Mouse (Mus musculus) CH12.LX (cell line): ENCODE results near the gene Tmem129. TPM values are rescaled to one million over a fixed set of nuclear protein-coding genes. Genes with fewer than 3 reads are reported as not detected.
A peak's percentile ranks its signal among the peaks of the same experiment; 100 is the strongest.

ENCODE experiments used
- DNase-seq: peaks from one replicate; pipeline ENCODE4 v3.0.0-alpha.2; 2013; ENCODE audit errors: extremely low read depth
- H3K27ac ChIP-seq: 2 replicates; pipeline ENCODE4 v1.5.1; 2012; ENCODE audit warnings: low read depth, mild to moderate bottlenecking, control low read depth, moderate library complexity; ENCODE audit not compliant: insufficient read depth
- H3K27me3 ChIP-seq: replicated peaks from 2 replicates; pipeline ENCODE3; 2012; ENCODE audit warnings: inconsistent platforms
- H3K36me3 ChIP-seq, 2 experiments: replicated peaks in 1 of 2; 2 replicates each; pipeline versions ENCODE3 to v1.6.1; 2012; ENCODE audit warnings: inconsistent platforms in 1 of 2, low read length in 1 of 2, mild to moderate bottlenecking in 1 of 2, mixed read lengths in 1 of 2, moderate library complexity in 1 of 2; ENCODE audit not compliant: control insufficient read depth in 1 of 2, insufficient read depth in 1 of 2
- H3K4me1 ChIP-seq, 2 experiments: 2 replicates each; pipeline ENCODE4 v1.6.1; 2012; ENCODE audit warnings: inconsistent platforms in 1 of 2, moderate library complexity in 1 of 2; ENCODE audit not compliant: insufficient read depth in 2 of 2, control insufficient read depth in 1 of 2
- H3K4me2 ChIP-seq: 2 replicates; pipeline ENCODE4 v1.6.1; 2012; ENCODE audit warnings: low read depth, mild to moderate bottlenecking, control low read depth; ENCODE audit not compliant: poor library complexity, insufficient read depth, severe bottlenecking
- H3K4me3 ChIP-seq, 3 experiments: fragments of 150-350 bp in 1 of 3; sonication (generic) in 1 of 3; replicated peaks in 1 of 3; 2 replicates each; pipeline versions ENCODE3 to v1.5.1; 2011 to 2012; ENCODE audit warnings: low read depth in 2 of 3, low read length in 2 of 3, mild to moderate bottlenecking in 2 of 3, moderate library complexity in 2 of 3, control low read depth in 1 of 3, improper control_type of control experiment in 1 of 3, inconsistent platforms in 1 of 3, mixed read lengths in 1 of 3; ENCODE audit not compliant: poor library complexity in 1 of 3
- H3K79me2 ChIP-seq: replicated peaks from 2 replicates; pipeline ENCODE4 v1.6.1; 2012; ENCODE audit warnings: mild to moderate bottlenecking, moderate library complexity; ENCODE audit not compliant: control insufficient read depth, poor library complexity, insufficient read depth, severe bottlenecking; ENCODE audit errors: extremely low read depth
- H3K9ac ChIP-seq: 2 replicates; pipeline ENCODE4 v1.6.1; 2012; ENCODE audit warnings: low read depth, mild to moderate bottlenecking, control low read depth, moderate library complexity; ENCODE audit not compliant: insufficient read depth
- H3K9me3 ChIP-seq: replicated peaks from 2 replicates; pipeline ENCODE3; 2012; ENCODE audit warnings: low read length, inconsistent platforms, mixed read lengths
- CHD1 ChIP-seq: IDR thresholded peaks from 2 replicates; pipeline ENCODE4 v1.6.1; 2012; ENCODE audit warnings: low read depth, low read length, improper control_type of control experiment, inconsistent platforms
- CHD2 ChIP-seq: IDR thresholded peaks from 2 replicates; pipeline ENCODE4 v1.6.1; 2011; ENCODE audit warnings: low read length, improper control_type of control experiment
- HCFC1 ChIP-seq: IDR thresholded peaks from 2 replicates; pipeline ENCODE4 v1.6.1; 2012; ENCODE audit warnings: low read depth, mild to moderate bottlenecking, inconsistent platforms, low read length, improper control_type of control experiment
- IRF4 ChIP-seq: IDR thresholded peaks from 2 replicates; pipeline ENCODE4 v1.6.1; 2014; ENCODE audit warnings: low read depth, mild to moderate bottlenecking, inconsistent platforms, low read length, improper control_type of control experiment
- KAT2A ChIP-seq: IDR thresholded peaks from 2 replicates; pipeline ENCODE4 v1.6.1; 2012; ENCODE audit warnings: low read length, improper control_type of control experiment, inconsistent platforms; ENCODE audit not compliant: insufficient replicate concordance
- MEF2A ChIP-seq: IDR thresholded peaks from 2 replicates; pipeline ENCODE4 v1.6.1; 2014; ENCODE audit warnings: low read depth, mild to moderate bottlenecking, inconsistent platforms, low read length, improper control_type of control experiment, borderline replicate concordance
- MXI1 ChIP-seq: IDR thresholded peaks from 2 replicates; pipeline ENCODE4 v1.6.1; 2011; ENCODE audit warnings: mild to moderate bottlenecking, low read depth, low read length, improper control_type of control experiment
- MYC ChIP-seq: IDR thresholded peaks from 2 replicates; pipeline ENCODE4 v1.6.1; 2011; ENCODE audit warnings: low read depth, mild to moderate bottlenecking, improper control_type of control experiment, low read length
- NELFE ChIP-seq: IDR thresholded peaks from 2 replicates; pipeline ENCODE4 v1.6.1; 2011; ENCODE audit warnings: low read depth, low read length, improper control_type of control experiment
- POLR2AphosphoS2 ChIP-seq: IDR thresholded peaks from 2 replicates; pipeline ENCODE4 v1.6.1; 2011; ENCODE audit warnings: low read depth, low read length, improper control_type of control experiment
- RCOR1 ChIP-seq: conservative IDR thresholded peaks from 2 replicates; pipeline ENCODE4 v1.6.1; 2012; ENCODE audit warnings: low read depth, mild to moderate bottlenecking, inconsistent platforms, low read length, improper control_type of control experiment
- SIN3A ChIP-seq: IDR thresholded peaks from 2 replicates; pipeline ENCODE4 v1.6.1; 2012; ENCODE audit warnings: low read length, improper control_type of control experiment, inconsistent platforms
- SMC3 ChIP-seq: IDR thresholded peaks from 2 replicates; pipeline ENCODE4 v1.6.1; 2011; ENCODE audit warnings: low read depth, low read length, improper control_type of control experiment
- TCF12 ChIP-seq: IDR thresholded peaks from 2 replicates; pipeline ENCODE4 v1.6.1; 2014; ENCODE audit warnings: low read depth, mild to moderate bottlenecking, inconsistent platforms, low read length, improper control_type of control experiment
- USF1 ChIP-seq: IDR thresholded peaks from 2 replicates; pipeline ENCODE4 v1.6.1; 2014; ENCODE audit warnings: low read depth, mild to moderate bottlenecking, inconsistent platforms, low read length, improper control_type of control experiment
- USF2 ChIP-seq: conservative IDR thresholded peaks from 2 replicates; pipeline ENCODE4 v1.6.1; 2011; ENCODE audit warnings: low read depth, low read length, improper control_type of control experiment
- ZC3H11A ChIP-seq: IDR thresholded peaks from 2 replicates; pipeline ENCODE4 v1.6.1; 2012; ENCODE audit warnings: low read depth, mild to moderate bottlenecking, inconsistent platforms, low read length, improper control_type of control experiment
- ZKSCAN1 ChIP-seq: IDR thresholded peaks from 2 replicates; pipeline ENCODE4 v1.6.1; 2012; ENCODE audit warnings: low read depth, inconsistent platforms, low read length, improper control_type of control experiment, borderline replicate concordance
- ZNF384 ChIP-seq: IDR thresholded peaks from 2 replicates; pipeline ENCODE4 v1.6.1; 2012; ENCODE audit warnings: low read depth, low read length, improper control_type of control experiment, inconsistent platforms
- dilution Hi-C: fragments of 300-500 bp; cut with MboI; formaldehyde crosslinking; loops from 2 replicates; pipeline ENCODE4 v1.14.3; 2020; ENCODE audit warnings: low sequenced_read_pairs; ENCODE audit not compliant: extremely low pct_unique_long_range_greater_than_20kb, extremely low pct_ligation_motif_present
- in situ Hi-C: fragments of 300-500 bp; cut with MboI; formaldehyde crosslinking; loops from 3 replicates; pipeline ENCODE4 v1.14.3; 2019; ENCODE audit warnings: low sequenced_read_pairs, low pct_ligation_motif_present, low pct_unique_long_range_greater_than_20kb, mixed read lengths
- polyA plus RNA-seq: library from polyadenylated mRNA; unstranded; fragments of >175 nt; gene quantifications from 2 replicates; pipeline ENCODE4 v1.2.1, GENCODE M21; 2012; ENCODE audit warnings: low read depth; ENCODE audit not compliant: insufficient read length
- total RNA-seq, 2 experiments: library from RNA; depleted of rRNA; stranded (reverse); fragments of 300-350 nt in 1 of 2; fragments of >200 nt in 1 of 2; gene quantifications; 2 replicates each; pipeline ENCODE4 v1.2.3; 2012 to 2014

Gene Tmem129
- total and polyA plus RNA-seq, 3 experiments: 10.8 to 15.2 (median 12.7) TPM

DNA sequence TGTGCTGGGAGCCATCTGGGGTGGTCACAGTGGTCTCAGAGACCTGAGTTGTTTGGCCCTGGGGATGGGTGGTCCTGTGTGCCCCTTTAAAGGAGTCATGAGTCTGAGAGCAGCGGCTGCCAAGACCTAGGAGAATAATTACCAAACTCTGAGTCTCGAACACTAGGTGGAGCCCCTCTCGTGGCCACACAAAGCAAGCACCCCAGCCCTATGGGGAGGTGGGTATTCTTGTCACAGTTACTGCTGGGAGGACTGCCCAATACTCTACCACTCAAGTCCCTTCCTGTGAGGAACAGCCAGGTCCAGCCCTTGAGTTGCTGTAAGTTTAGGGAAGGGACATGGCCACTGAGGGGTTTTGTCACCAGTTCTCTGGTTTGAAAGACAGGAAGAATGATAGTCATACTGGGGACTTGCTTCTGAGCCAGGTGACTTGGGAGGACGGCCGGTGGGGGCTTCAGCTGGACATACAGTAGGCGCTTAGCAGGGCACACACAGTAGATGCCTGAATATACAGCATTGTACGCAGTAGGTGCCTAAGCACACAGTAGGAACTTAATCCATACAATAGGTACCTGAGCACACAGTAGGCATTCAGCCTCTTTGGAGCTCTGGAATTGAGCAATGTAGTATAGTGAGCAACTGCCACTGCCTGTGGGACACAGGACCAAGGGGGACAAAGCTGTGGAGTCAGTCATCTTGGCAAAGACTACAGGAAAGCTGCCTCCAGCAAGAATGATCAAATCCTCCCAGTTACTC, 25.9 kb upstream of the Tmem129 start (continued):
- no peak for TF ChIP-seq CHD2
- no peak for TF ChIP-seq CHD1

GRCm38 (mm10) chr5:33682963-33683362, 24.7 kb upstream of the Tmem129 start:
- dilution Hi-C loops (no loop called here), in situ Hi-C loops (loop anchor here (5.0 kb wide), 1 partner anchor 59 kb away; no protein-coding TSS in a partner anchor)
- TF ChIP-seq TCF12: no peak
- no peak for TF ChIP-seq CHD2
- TF ChIP-seq SMC3: no peak
- no peak for TF ChIP-seq IRF4
- TF ChIP-seq HCFC1: no peak
- no peak for TF ChIP-seq USF2
- no peak for TF ChIP-seq SIN3A
- Histone ChIP-seq H3K9me3 (peaks cover 3% of the 10 kb centered on the region), H3K36me3 (no peaks in the 10 kb centered on the region), H3K79me2 (no peaks in the 10 kb centered on the region), H3K4me2 (no peak overlapping the region), H3K4me3 (no peak overlapping the region), H3K27me3 (peaks cover 25% of the 10 kb centered on the region), H3K27ac (no peak overlapping the region), H3K4me1 (peaks cover 0 to 33% of the 10 kb centered on the region in 2 experiments; a peak in 2 of 4 replicates), H3K9ac (no peak overlapping the region)
- peak; percentile 38 for DNase-seq

DNA sequence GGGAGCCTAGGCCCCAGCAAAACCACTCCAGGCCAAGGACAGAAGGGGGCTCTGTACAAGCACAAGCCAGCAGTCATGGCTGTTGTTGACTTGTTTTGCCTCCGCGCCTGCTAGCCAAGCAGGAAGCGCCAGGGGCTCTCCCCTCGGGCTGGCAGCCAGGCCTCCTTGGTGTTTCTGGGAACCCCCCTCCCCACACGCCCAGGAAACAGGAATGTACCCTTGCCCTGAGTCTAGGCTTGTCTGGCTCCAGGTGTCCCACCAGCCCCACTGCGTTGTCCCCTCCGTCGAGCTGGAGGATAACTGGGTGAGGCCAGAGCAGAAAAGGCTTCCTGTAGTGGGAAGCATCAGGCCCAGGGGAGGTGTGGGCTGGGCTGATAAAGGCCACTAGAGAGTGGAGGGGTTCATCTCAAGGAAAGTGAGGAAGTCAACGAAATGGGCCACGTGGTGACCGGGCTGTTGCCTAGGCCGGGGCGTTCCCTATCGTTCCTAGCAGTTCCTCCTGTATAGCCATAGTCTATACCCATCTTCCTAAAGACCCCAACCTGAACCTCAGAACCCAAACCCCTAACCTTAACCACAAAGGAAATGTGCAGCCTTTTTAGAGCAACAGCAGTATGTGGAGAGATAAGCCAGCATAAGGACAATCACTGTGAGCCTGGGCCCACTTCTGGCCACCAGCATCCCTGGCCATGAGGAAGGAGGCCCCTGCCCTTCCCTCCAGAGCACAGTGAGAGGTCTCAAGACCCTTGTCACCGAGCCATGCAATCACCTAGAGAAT, 23.6 kb upstream of the Tmem129 start:
- H3K4me2 ChIP-seq: no peak overlapping the region
- H3K4me1 ChIP-seq: peaks cover 0 to 33% of the 10 kb centered on the region in 2 experiments; a peak in 2 of 4 replicates
- peaks cover 3% of the 10 kb centered on the region for H3K9me3 ChIP-seq
- H3K79me2 ChIP-seq: no peaks in the 10 kb centered on the region
- H3K9ac ChIP-seq: no peak overlapping the region
- no peak overlapping the region for H3K4me3 ChIP-seq
- peak; percentile 17 for DNase-seq
- TF ChIP-seq ZC3H11A (no peak), KAT2A (no peak), MEF2A (no peak), RCOR1 (no peak), ZNF384 (no peak), NELFE (no peak), MYC (no peak), ZKSCAN1 (no peak), POLR2AphosphoS2 (no peak), USF1 (no peak), MXI1 (no peak), IRF4 (no peak)
- no peaks in the 10 kb centered on the region for H3K36me3 ChIP-seq
- dilution Hi-C loops: no loop called here
- H3K27ac ChIP-seq: no peak overlapping the region
- peaks cover 18% of the 10 kb centered on the region for H3K27me3 ChIP-seq
- in situ Hi-C loops: loop anchor here (5.0 kb wide), 1 partner anchor 61 kb away; no protein-coding TSS in a partner anchor
